Mouse (Mus musculus) lung, postnatal 0 days (tissue): ENCODE results near the gene Rab3gap2. TPM values are rescaled to one million over a fixed set of nuclear protein-coding genes. Genes with fewer than 3 reads are reported as not detected.

Experiments
- ATAC-seq: fragments of 200-750 bp; cut with Nextera tagmentation; 2 replicates; pipeline ENCODE4 v1.8.0; 2017; ENCODE audit warnings: moderate library complexity
- DNase-seq: peaks from one replicate; pipeline ENCODE4 v3.0.0-alpha.2; 2016; ENCODE audit warnings: low spot score
- H3K27ac ChIP-seq: fragments of 300-500 bp; sonication (generic); 2 replicates; pipeline ENCODE4 v1.5.1; 2014; ENCODE audit warnings: antibody characterized with exemption, mild to moderate bottlenecking, low read length, mixed read lengths
- H3K27me3 ChIP-seq: fragments of 300-500 bp; sonication (generic); replicated peaks from 2 replicates; pipeline ENCODE4 v1.6.1; 2014; ENCODE audit warnings: low read length, mixed read lengths; ENCODE audit not compliant: insufficient read depth
- H3K36me3 ChIP-seq: fragments of 300-500 bp; sonication (generic); 2 replicates; pipeline ENCODE4 v1.6.1; 2014; ENCODE audit warnings: low read length, mixed read lengths; ENCODE audit not compliant: insufficient read depth
- H3K4me1 ChIP-seq: fragments of 300-500 bp; sonication (generic); 2 replicates; pipeline ENCODE4 v1.6.1; 2014; ENCODE audit warnings: antibody characterized with exemption, low read depth, low read length, mixed read lengths; ENCODE audit not compliant: insufficient read depth
- H3K4me2 ChIP-seq: fragments of 300-500 bp; sonication (generic); replicated peaks from 2 replicates; pipeline ENCODE4 v1.6.1; 2014; ENCODE audit warnings: low read depth, mild to moderate bottlenecking, low read length, moderate library complexity, mixed read lengths
- H3K4me3 ChIP-seq: fragments of 300-500 bp; sonication (generic); 2 replicates; pipeline ENCODE4 v1.5.1; 2014; ENCODE audit warnings: low read depth, low read length
- H3K9ac ChIP-seq: fragments of 300-500 bp; sonication (generic); replicated peaks from 2 replicates; pipeline ENCODE4 v1.6.1; 2014; ENCODE audit warnings: low read depth, mild to moderate bottlenecking
- H3K9me3 ChIP-seq: fragments of 300-500 bp; sonication (generic); 2 replicates; pipeline ENCODE4 v1.6.1; 2016; ENCODE audit warnings: low read length, mixed read lengths
- CTCF ChIP-seq: IDR thresholded peaks from 2 replicates; pipeline ENCODE4 v1.5.1; 2016; ENCODE audit warnings: antibody characterized with exemption, mild to moderate bottlenecking
- EP300 ChIP-seq: IDR thresholded peaks from 2 replicates; pipeline ENCODE4 v1.6.1; 2016; ENCODE audit warnings: antibody characterized with exemption, mild to moderate bottlenecking, control low read depth
- WGBS: fragments of 180-500 bp; shearing (Covaris S2); extraction: QIAGEN DNeasy Blood & Tissue Kit; methylation state at CpG from one replicate; pipeline ENCODE4 v1.1.7; 2014; 5-methylcytosine and 5-hydroxymethylcytosine counted together
- polyA plus RNA-seq: library from polyadenylated mRNA; unstranded; fragments of >200 nt; fragmentation: Nextera tagmentation; extraction: Ambion mirVana; gene quantifications from 2 replicates; pipeline ENCODE4 v1.2.1, GENCODE M21; 2015

The Rab3gap2 gene
- polyA plus RNA-seq, 1 experiment from 2014 or later, result 14.5 TPM

- no peaks in the 10 kb centered on the region for H3K27me3 ChIP-seq
- H3K9me3 ChIP-seq, result no peaks in the 10 kb centered on the region
- H3K36me3 ChIP-seq, result no peaks in the 10 kb centered on the region
- ATAC-seq (no peak), DNase-seq (no peak)
- H3K4me3 ChIP-seq, result no peak overlapping the region
- 32% methylated on average over 2 of the region's 2 CpGs for WGBS
- no peak for TF ChIP-seq CTCF
- TF ChIP-seq EP300, result no peak
- no peak overlapping the region for H3K9ac ChIP-seq
- no peak overlapping the region for H3K27ac ChIP-seq
- no peaks in the 10 kb centered on the region for H3K4me1 ChIP-seq
- no peak overlapping the region for H3K4me2 ChIP-seq
Measured at GRCm38 (mm10) chr1:185216762-185217161, 12.8 kb downstream of the Rab3gap2 start.

- Histone ChIP-seq H3K27ac (no peak overlapping the region), H3K4me3 (no peak overlapping the region), H3K27me3 (no peaks in the 10 kb centered on the region), H3K4me2 (no peak overlapping the region), H3K36me3 (no peaks in the 10 kb centered on the region), H3K9ac (no peak overlapping the region), H3K4me1 (no peaks in the 10 kb centered on the region), H3K9me3 (no peaks in the 10 kb centered on the region)
- TF ChIP-seq CTCF (no peak), EP300 (no peak)
- DNase-seq (peak; percentile 27), ATAC-seq (peak; percentile 19; the same call in 1 of the 2 replicates)
- WGBS, result 56% methylated on average over 5 of the region's 5 CpGs
Measured at GRCm38 (mm10) chr1:185217966-185218365, 14.0 kb downstream of the Rab3gap2 start.

GRCm38 (mm10) chr1:185226889-185227288, 23.0 kb downstream of the Rab3gap2 start:
- WGBS, result 67% methylated on average over 6 of the region's 6 CpGs
- peaks cover 13% of the 10 kb centered on the region for H3K4me1 ChIP-seq
- no peak overlapping the region for H3K4me2 ChIP-seq
- no peaks in the 10 kb centered on the region for H3K36me3 ChIP-seq
- peak; percentile 91 for DNase-seq
- no peak overlapping the region for H3K27ac ChIP-seq
- H3K9ac ChIP-seq, result no peak overlapping the region
- no peaks in the 10 kb centered on the region for H3K27me3 ChIP-seq
- ATAC-seq, result peak; percentile 90
- H3K4me3 ChIP-seq, result no peak overlapping the region
- H3K9me3 ChIP-seq, result no peaks in the 10 kb centered on the region
- no peak for TF ChIP-seq CTCF
- no peak for TF ChIP-seq EP300

GRCm38 (mm10) chr1:185227766-185228165, 23.8 kb downstream of the Rab3gap2 start:
- Histone ChIP-seq H3K4me1 (peaks cover 13% of the 10 kb centered on the region), H3K36me3 (no peaks in the 10 kb centered on the region), H3K4me3 (no peak overlapping the region), H3K9me3 (no peaks in the 10 kb centered on the region), H3K4me2 (no peak overlapping the region), H3K27ac (peak overlapping the region; percentile 20), H3K9ac (no peak overlapping the region), H3K27me3 (no peaks in the 10 kb centered on the region)
- DNase-seq, result peak; percentile 51
- TF ChIP-seq CTCF, result no peak
- no peak for TF ChIP-seq EP300
- ATAC-seq, result peak; percentile 36; the same call in 1 of the 2 replicates
- 59% methylated on average over 7 of the region's 7 CpGs for WGBS

GRCm38 (mm10) chr1:185229406-185230201, 25.7 kb downstream of the Rab3gap2 start:
- DNase-seq (peak; percentile 73), ATAC-seq (peak; percentile 80)
- Histone ChIP-seq H3K4me3 (no peak overlapping the region), H3K9me3 (no peaks in the 10 kb centered on the region), H3K27me3 (no peaks in the 10 kb centered on the region), H3K36me3 (no peaks in the 10 kb centered on the region), H3K4me2 (no peak overlapping the region), H3K9ac (no peak overlapping the region), H3K4me1 (peaks cover 13% of the 10 kb centered on the region), H3K27ac (peak overlapping the region; percentile 66)
- TF ChIP-seq EP300 (peak; percentile 43; the same call in 1 of the 2 replicates), CTCF (no peak)
- 33% methylated on average over 7 of the region's 7 CpGs for WGBS

- Histone ChIP-seq H3K36me3 (peaks cover 19% of the 10 kb centered on the region), H3K27me3 (no peaks in the 10 kb centered on the region), H3K4me2 (no peak overlapping the region), H3K4me1 (no peaks in the 10 kb centered on the region), H3K4me3 (no peak overlapping the region), H3K27ac (no peak overlapping the region), H3K9ac (no peak overlapping the region), H3K9me3 (no peaks in the 10 kb centered on the region)
- 59% methylated on average over 5 of the region's 5 CpGs for WGBS
- peak; percentile 90 for DNase-seq
- TF ChIP-seq EP300, result peak; percentile 83
- no peak for TF ChIP-seq CTCF
- ATAC-seq, result peak; percentile 98
Measured at GRCm38 (mm10) chr1:185235837-185236236, 31.9 kb downstream of the Rab3gap2 start.
